Mouse (Mus musculus) kidney, postnatal 0 days (tissue): ENCODE results near the gene Csf2ra. TPM values are rescaled to one million over a fixed set of nuclear protein-coding genes. Genes with fewer than 3 reads are reported as not detected.
A peak's percentile ranks its signal among the peaks of the same experiment; 100 is the strongest.

ENCODE experiments used
- ATAC-seq: fragments of 200-750 bp; cut with Nextera tagmentation; replicated peaks from 2 replicates; pipeline ENCODE4 v1.8.0; 2017; ENCODE audit warnings: low read depth, moderate number of reproducible peaks, moderate TSS enrichment, moderate library complexity; ENCODE audit not compliant: low FRiP score
- DNase-seq: peaks from one replicate; pipeline ENCODE4 v3.0.0-alpha.2; 2016; ENCODE audit warnings: low spot score
- H3K27ac ChIP-seq: fragments of 300-500 bp; sonication (generic); 2 replicates; pipeline ENCODE4 v1.5.1; 2014; ENCODE audit warnings: mild to moderate bottlenecking
- H3K27me3 ChIP-seq: fragments of 300-500 bp; sonication (generic); 2 replicates; pipeline ENCODE4 v1.6.1; 2014; ENCODE audit warnings: low read length, mixed read lengths; ENCODE audit not compliant: insufficient read depth
- H3K36me3 ChIP-seq: fragments of 300-500 bp; sonication (generic); 2 replicates; pipeline ENCODE4 v1.6.1; 2014; ENCODE audit warnings: low read length, mixed read lengths; ENCODE audit not compliant: insufficient read depth
- H3K4me1 ChIP-seq: fragments of 300-500 bp; sonication (generic); replicated peaks from 2 replicates; pipeline ENCODE4 v1.6.1; 2014; ENCODE audit warnings: antibody characterized with exemption, low read length, mixed read lengths; ENCODE audit not compliant: insufficient read depth
- H3K4me2 ChIP-seq: fragments of 300-500 bp; sonication (generic); 2 replicates; pipeline ENCODE4 v1.6.1; 2014; ENCODE audit warnings: mild to moderate bottlenecking, low read length, moderate library complexity, mixed read lengths
- H3K4me3 ChIP-seq: fragments of 300-500 bp; sonication (generic); replicated peaks from 2 replicates; pipeline ENCODE4 v1.5.1; 2014; ENCODE audit warnings: low read depth, low read length
- H3K9ac ChIP-seq: fragments of 300-500 bp; sonication (generic); 2 replicates; pipeline ENCODE4 v1.6.1; 2014; ENCODE audit warnings: low read depth, low read length
- H3K9me3 ChIP-seq: fragments of 300-500 bp; sonication (generic); replicated peaks from 2 replicates; pipeline ENCODE4 v1.6.1; 2016; ENCODE audit warnings: low read length, inconsistent platforms, mixed read lengths
- CTCF ChIP-seq: IDR thresholded peaks from 2 replicates; pipeline ENCODE4 v1.5.1; 2016; ENCODE audit warnings: antibody characterized with exemption, low read depth, mild to moderate bottlenecking, moderate library complexity
- WGBS: fragments of 180-500 bp; shearing (Covaris S2); extraction: QIAGEN DNeasy Blood & Tissue Kit; methylation state at CpG from one replicate; pipeline ENCODE4 v1.1.7; 2014; 5-methylcytosine and 5-hydroxymethylcytosine counted together
- polyA plus RNA-seq: library from polyadenylated mRNA; unstranded; fragments of >200 nt; fragmentation: Nextera tagmentation; extraction: Ambion mirVana; gene quantifications from 2 replicates; pipeline ENCODE4 v1.2.1, GENCODE M21; 2015

Gene Csf2ra
- polyA plus RNA-seq, 1 experiment from 2014 or later: 16.9 TPM

DNA sequence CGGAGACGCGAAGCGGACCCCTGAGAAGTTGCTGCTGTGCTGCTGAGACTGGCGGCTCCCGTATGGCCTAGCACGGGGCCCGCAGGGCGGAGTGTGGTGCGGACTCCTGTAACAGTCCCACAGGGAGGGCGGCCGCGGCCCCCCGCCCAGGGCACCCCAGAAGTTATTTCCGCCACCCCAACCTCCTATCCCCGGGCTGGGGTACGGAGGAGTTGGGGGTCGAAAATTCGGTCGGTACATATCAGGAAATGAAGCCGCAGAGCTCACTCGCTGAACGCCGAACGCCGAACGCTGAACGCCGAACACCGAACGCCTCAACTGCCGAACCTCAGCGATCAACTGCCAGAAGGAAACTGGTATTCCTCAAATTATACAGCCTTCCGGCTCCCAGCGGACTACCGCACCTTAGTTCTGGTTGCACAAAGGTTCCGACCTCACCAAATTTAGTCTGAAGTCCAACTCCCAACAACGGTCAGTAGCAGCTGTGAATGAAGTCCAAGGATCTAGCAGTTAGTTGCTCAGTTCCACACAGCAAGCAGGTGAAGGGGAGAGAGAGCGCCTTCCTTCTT, 52.4 kb downstream of the Csf2ra start, which contains the start of gene Gm7102:
TSS of gene Gm7102 (minus strand) at position 554 of the 569 bp plus-strand sequence.
- Histone ChIP-seq H3K27me3 (no peaks in the 10 kb centered on the region), H3K4me3 (peak within 1 kb of the TSS; percentile 27), H3K4me1 (no peaks in the 10 kb centered on the region), H3K9ac (peak within 1 kb of the TSS; percentile 10; the same call in 1 of the 2 replicates), H3K4me2 (peak within 1 kb of the TSS; percentile 65), H3K9me3 (no peaks in the 10 kb centered on the region), H3K27ac (no peak within 1 kb of the TSS), H3K36me3 (no peaks in the 10 kb centered on the region)
- 27% methylated on average over 39 of the region's 39 CpGs for WGBS
- DNase-seq (peak; percentile 5), ATAC-seq (no peak)
- no peak for TF ChIP-seq CTCF

Other genes starting within 250 kb of the Csf2ra start
- 27.3 and 32.8 TPM in 2 replicates for gene Zfp950, start 87.6 kb downstream of the Csf2ra start, polyA plus RNA-seq
- 0.13 and 0.15 TPM in 2 replicates for gene Gm7102, start 52.1 kb downstream of the Csf2ra start, polyA plus RNA-seq
- gene Gm6020, start 44.5 kb downstream of the Csf2ra start, polyA plus RNA-seq: not detected in 2 replicates
- gene Gm21060, start 68.6 kb upstream of the Csf2ra start, polyA plus RNA-seq: not detected in 2 replicates